Mouse (Mus musculus) adrenal gland, postnatal 4 days (tissue): Measurements from ENCODE around the gene Itgav. TPM values are rescaled to one million over a fixed set of nuclear protein-coding genes. Genes with fewer than 3 reads are reported as not detected.

ENCODE experiments used
- DNase-seq, 2 experiments: peaks; one replicate each; pipeline ENCODE4 v3.0.0; 2021 to 2022; ENCODE audit warnings: low spot score in 2 of 2, mixed read lengths in 2 of 2
- total RNA-seq, 2 experiments: library from RNA; stranded (reverse); gene quantifications; 2 replicates each; pipeline ENCODE4 v1.2.3; 2021

Itgav gene
- total RNA-seq, 2 experiments from 2014 or later: 101 to 127 TPM

- no peak for DNase-seq
Measured at GRCm38 (mm10) chr2:83744276-83744952, 20.2 kb downstream of the Itgav start.

GRCm38 (mm10) chr2:83745257-83745656 is 21.1 kb downstream of the Itgav start:
- DNase-seq: no peak

GRCm38 (mm10) chr2:83748581-83749118 is 24.5 kb downstream of the Itgav start:
- no peak for DNase-seq

- no peak for DNase-seq
Measured at GRCm38 (mm10) chr2:83753008-83753407, 28.8 kb downstream of the Itgav start.

GRCm38 (mm10) chr2:83754306-83754837 is 30.2 kb downstream of the Itgav start:
- DNase-seq: no peak

GRCm38 (mm10) chr2:83758606-83759215 is 34.5 kb downstream of the Itgav start:
- DNase-seq: no peak

- DNase-seq: no peak
Measured at GRCm38 (mm10) chr2:83759216-83759648, 35.0 kb downstream of the Itgav start.

GRCm38 (mm10) chr2:83759667-83760066 is 35.5 kb downstream of the Itgav start:
- no peak for DNase-seq

GRCm38 (mm10) chr2:83760112-83760511 is 35.9 kb downstream of the Itgav start:
- no peak for DNase-seq

- no peak for DNase-seq
Measured at GRCm38 (mm10) chr2:83761506-83761905, 37.3 kb downstream of the Itgav start.

GRCm38 (mm10) chr2:83762106-83762855 is 38.1 kb downstream of the Itgav start:
- no peak for DNase-seq

- DNase-seq: no peak
Measured at GRCm38 (mm10) chr2:83766058-83766457, 41.9 kb downstream of the Itgav start.

- no peak for DNase-seq
Measured at GRCm38 (mm10) chr2:83766878-83767277, 42.7 kb downstream of the Itgav start.

GRCm38 (mm10) chr2:83768311-83769047 is 44.3 kb downstream of the Itgav start:
- no peak for DNase-seq

GRCm38 (mm10) chr2:83771155-83771812 is 47.1 kb downstream of the Itgav start:
- peak in 1 of 2 experiments; percentile 33 for DNase-seq

GRCm38 (mm10) chr2:83791330-83792073 is 67.3 kb downstream of the Itgav start:
- no peak for DNase-seq

- DNase-seq: no peak
Measured at GRCm38 (mm10) chr2:83792102-83792501, 67.9 kb downstream of the Itgav start.

- DNase-seq: no peak
Measured at GRCm38 (mm10) chr2:83795766-83796165, 71.6 kb downstream of the Itgav start.

GRCm38 (mm10) chr2:83797902-83798497 is 73.8 kb downstream of the Itgav start:
- DNase-seq: no peak
